Mouse (Mus musculus) lung, postnatal 0 days (tissue): ENCODE data around the gene Cd86.

ENCODE experiments used
- CTCF ChIP-seq: IDR thresholded peaks from 2 replicates; pipeline ENCODE4 v1.5.1; 2016; ENCODE audit warnings: antibody characterized with exemption, mild to moderate bottlenecking
- EP300 ChIP-seq: IDR thresholded peaks from 2 replicates; pipeline ENCODE4 v1.6.1; 2016; ENCODE audit warnings: antibody characterized with exemption, mild to moderate bottlenecking, control low read depth

DNA sequence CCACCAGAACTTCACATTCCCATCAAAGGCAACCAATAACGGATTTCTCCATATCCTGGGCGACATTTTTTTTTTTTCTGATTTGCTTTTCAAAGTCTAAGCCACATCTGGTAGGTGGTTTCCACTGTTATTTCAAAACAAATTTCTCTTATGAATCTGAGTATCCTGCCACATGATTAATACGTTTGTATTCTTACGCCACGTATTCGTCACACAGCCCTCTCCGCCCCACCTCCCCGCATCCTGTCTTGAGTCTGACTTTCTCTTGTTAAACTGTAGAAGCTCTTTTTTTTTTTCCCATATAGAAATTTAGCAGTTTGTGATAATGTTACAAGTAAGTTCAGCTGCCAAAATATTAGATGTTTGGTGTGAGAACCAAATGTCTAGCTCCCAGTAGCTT is 33.7 kb downstream of the Cd86 start:
- no peak for TF ChIP-seq CTCF
- TF ChIP-seq EP300: no peak
